In genomic region chr9:76566515-76567280, GRCm38 (mm10) we compare ENCODE assay signal across 8 mouse cellular contexts. TPM values are rescaled to one million over a fixed set of nuclear protein-coding genes. Genes with fewer than 3 reads are reported as not detected.
DNase-seq lines count a peak whose midpoint lies in the region; ATAC-seq and TF ChIP-seq lines count a peak whose summit lies in the region.

Gene Fam83b, minus strand, starts transcription at chr9:76567116.

- no peak within 1 kb of the TSS for H3K27ac ChIP-seq in cerebellum, adult 2 months (ENCODE audit: insufficient read depth, low read length)
- no peak within 1 kb of the TSS for H3K27ac ChIP-seq in forebrain, postnatal 0 days (ENCODE audit: low read depth, low read length)
- peak within 1 kb of the TSS; percentile 31; the same call in 1 of the 2 replicates for H3K27ac ChIP-seq in kidney, postnatal 0 days
- H3K27ac ChIP-seq in stomach, embryonic 16.5 days (ENCODE audit: low read length): peak within 1 kb of the TSS; percentile 97

- peak within 1 kb of the TSS; percentile 49 for H3K9ac ChIP-seq in forebrain, postnatal 0 days
- peak within 1 kb of the TSS; percentile 65 for H3K9ac ChIP-seq in kidney, postnatal 0 days (ENCODE audit: low read depth, low read length)
- H3K9ac ChIP-seq in stomach, embryonic 16.5 days (ENCODE audit: low read length): peak within 1 kb of the TSS; percentile 78

- TF ChIP-seq POLR2A in cerebellum, adult 2 months (IDR thresholded peaks at IDR 0.05; ENCODE audit: borderline replicate concordance, insufficient read depth, low read length): no peak

- DNase-seq in cerebellum, adult 2 months: no peak
- no peak for DNase-seq in cerebellum, adult 18-20 months
- DNase-seq in adrenal gland, adult 18-20 months (ENCODE audit: low spot score in 2 of 2): peak; percentile 9 to 22
- DNase-seq in forebrain, postnatal 0 days: peak; percentile 4
- peak; percentile 44 for DNase-seq in kidney, postnatal 0 days (ENCODE audit: low spot score)
- peak; percentile 68 for DNase-seq in lung, postnatal 25 days (ENCODE audit: low spot score)
- no peak for DNase-seq in layer of hippocampus, postnatal 36 days

- peak within 1 kb of the TSS; percentile 99 for H3K4me2 ChIP-seq in forebrain, postnatal 0 days (ENCODE audit: low read depth)
- H3K4me2 ChIP-seq in kidney, postnatal 0 days (ENCODE audit: low read length): peak within 1 kb of the TSS; percentile 95
- peak within 1 kb of the TSS; percentile 87 for H3K4me2 ChIP-seq in stomach, embryonic 16.5 days (ENCODE audit: low read depth, low read length)

- no peaks in the 10 kb centered on the region; the same call in 1 of the 2 replicates for H3K27me3 ChIP-seq in cerebellum, adult 2 months (ENCODE audit: control insufficient read depth, insufficient read depth, low read length)
- no peaks in the 10 kb centered on the region for H3K27me3 ChIP-seq in forebrain, postnatal 0 days (ENCODE audit: insufficient read depth, low read length)
- H3K27me3 ChIP-seq in kidney, postnatal 0 days (ENCODE audit: insufficient read depth, low read length): no peaks in the 10 kb centered on the region
- no peaks in the 10 kb centered on the region for H3K27me3 ChIP-seq in stomach, embryonic 16.5 days (ENCODE audit: control insufficient read depth, insufficient read depth, low read length)

- 6% methylated on average over 40 of the region's 40 CpGs for WGBS in cerebellum, adult 2 months
- 8% methylated on average over 40 of the region's 40 CpGs for WGBS in forebrain, postnatal 0 days
- WGBS in kidney, postnatal 0 days: under 1% methylated on average over 40 of the region's 40 CpGs
- under 1% methylated on average over 40 of the region's 40 CpGs for WGBS in stomach, embryonic 16.5 days

- no peaks in the 10 kb centered on the region for H3K4me1 ChIP-seq in cerebellum, adult 2 months (ENCODE audit: control insufficient read depth, insufficient read depth, low read length)
- H3K4me1 ChIP-seq in forebrain, postnatal 0 days (ENCODE audit: insufficient read depth): no peaks in the 10 kb centered on the region
- H3K4me1 ChIP-seq in kidney, postnatal 0 days (replicated peaks; ENCODE audit: insufficient read depth, low read length): no peaks in the 10 kb centered on the region; the same call in 1 of the 2 replicates
- peaks cover 18% of the 10 kb centered on the region for H3K4me1 ChIP-seq in stomach, embryonic 16.5 days (ENCODE audit: control insufficient read depth, insufficient read depth, low read length)

- TF ChIP-seq CTCF in cerebellum, adult 2 months (IDR thresholded peaks at IDR 0.05; ENCODE audit: borderline replicate concordance, insufficient read depth, low read depth, low read length): no peak
- TF ChIP-seq CTCF in forebrain, postnatal 0 days (IDR thresholded peaks at IDR 0.05; ENCODE audit: low read depth): no peak
- TF ChIP-seq CTCF in kidney, postnatal 0 days (IDR thresholded peaks at IDR 0.05; ENCODE audit: low read depth): peak; percentile 12; the same call in 1 of the 2 replicates

- H3K9me3 ChIP-seq in forebrain, postnatal 0 days (ENCODE audit: low read length): no peaks in the 10 kb centered on the region
- H3K9me3 ChIP-seq in kidney, postnatal 0 days (replicated peaks; ENCODE audit: low read length): no peaks in the 10 kb centered on the region
- H3K9me3 ChIP-seq in stomach, embryonic 16.5 days (replicated peaks; ENCODE audit: control insufficient read depth, low read length): no peaks in the 10 kb centered on the region

- peak within 1 kb of the TSS; percentile 14 for H3K4me3 ChIP-seq in cerebellum, adult 2 months (replicated peaks; ENCODE audit: insufficient read depth, low read depth, low read length)
- peak within 1 kb of the TSS; percentile 44 for H3K4me3 ChIP-seq in forebrain, postnatal 0 days (ENCODE audit: low read depth, low read length)
- H3K4me3 ChIP-seq in kidney, postnatal 0 days (replicated peaks; ENCODE audit: low read depth, low read length): peak within 1 kb of the TSS; percentile 59
- peak within 1 kb of the TSS; percentile 62 for H3K4me3 ChIP-seq in stomach, embryonic 16.5 days (replicated peaks; ENCODE audit: low read length)

- ATAC-seq in forebrain, postnatal 0 days: peak; percentile 69
- peak; percentile 86 for ATAC-seq in kidney, postnatal 0 days (replicated peaks; ENCODE audit: low FRiP score, low read depth)
- ATAC-seq in stomach, embryonic 16.5 days (ENCODE audit: insufficient read depth, low FRiP score): peak; percentile 93

- H3K36me3 ChIP-seq in forebrain, postnatal 0 days (ENCODE audit: insufficient read depth): no peaks in the 10 kb centered on the region
- no peaks in the 10 kb centered on the region for H3K36me3 ChIP-seq in kidney, postnatal 0 days (ENCODE audit: insufficient read depth, low read length)
- H3K36me3 ChIP-seq in stomach, embryonic 16.5 days (ENCODE audit: control insufficient read depth, insufficient read depth, low read length): no peaks in the 10 kb centered on the region

RNA-seq across cellular contexts. Expression of gene Fam83b, which starts in this region (rescaled TPM):
- polyA plus RNA-seq in cerebellum, adult 2 months (2012; rRNA removed): 0.03 and 0.06 TPM in 2 replicates
- under 1 TPM; 0.19 to 0.40 TPM for total RNA-seq in adrenal gland, adult 18-20 months (2021)
- 0.08 and 0.10 TPM in 2 replicates for total RNA-seq in forebrain, postnatal 0 days (2014; rRNA removed)
- 0.04 and 0.18 TPM in 2 replicates for polyA plus RNA-seq in forebrain, postnatal 0 days (2015; fragmentation: Nextera tagmentation; extraction: Ambion mirVana)
- polyA plus RNA-seq in kidney, postnatal 0 days (2015; fragmentation: Nextera tagmentation; extraction: Ambion mirVana): 0.66 and 0.69 TPM in 2 replicates
- 11.3 and 13.6 TPM in 2 replicates for polyA plus RNA-seq in stomach, embryonic 16.5 days (2015; fragmentation: Nextera tagmentation; extraction: Ambion mirVana)
- under 1 TPM; 0.13 to 0.15 TPM for total RNA-seq in layer of hippocampus, postnatal 36 days (2021)

Comparison
In these comparisons a context has a peak if more than half of its experiments do, and no peak if none do; other contexts are left out.
1. Peak in DNase-seq in adrenal gland, adult 18-20 months; RNA of the gene not detected or under 1 TPM.
2. Peak in DNase-seq, ATAC-seq, H3K4me3 ChIP-seq, H3K9ac ChIP-seq and H3K4me2 ChIP-seq in forebrain, postnatal 0 days; RNA of the gene not detected or under 1 TPM.
3. Peak in DNase-seq, ATAC-seq, H3K4me3 ChIP-seq, H3K27ac ChIP-seq, H3K9ac ChIP-seq and H3K4me2 ChIP-seq in kidney, postnatal 0 days; RNA of the gene not detected or under 1 TPM.